Mouse (Mus musculus): ENCODE data around the gene Gm6096. TPM values are rescaled to one million over a fixed set of nuclear protein-coding genes. Genes with fewer than 3 reads are reported as not detected.

The Gm6096 gene
- polyA plus RNA-seq, 1 experiment: not detected

- Histone ChIP-seq H3K27me3 (ENCODE audit: control insufficient read depth, insufficient read depth, low read length) (no peaks in the 10 kb centered on the region), H3K36me3 (ENCODE audit: control insufficient read depth, insufficient read depth, low read length) (peaks cover 3% of the 10 kb centered on the region), H3K27ac (ENCODE audit: control insufficient read depth, insufficient read depth, low read depth, low read length) (no peak overlapping the region), H3K4me1 (ENCODE audit: control insufficient read depth, insufficient read depth, low read length) (peaks cover 10% of the 10 kb centered on the region), H3K4me3 (ENCODE audit: control insufficient read depth, low read depth, low read length) (no peak overlapping the region)
- TF ChIP-seq CTCF (IDR thresholded peaks at IDR 0.05; ENCODE audit: control insufficient read depth, insufficient read depth, insufficient replicate concordance, low read depth, low read length) (no peak), POLR2A (IDR thresholded peaks at IDR 0.05; ENCODE audit: control insufficient read depth, low read depth, low read length) (no peak)
These were observed 12.8 kb upstream of the Gm6096 start for GRCm38 (mm10) chr7:34238086-34238485.

DNA sequence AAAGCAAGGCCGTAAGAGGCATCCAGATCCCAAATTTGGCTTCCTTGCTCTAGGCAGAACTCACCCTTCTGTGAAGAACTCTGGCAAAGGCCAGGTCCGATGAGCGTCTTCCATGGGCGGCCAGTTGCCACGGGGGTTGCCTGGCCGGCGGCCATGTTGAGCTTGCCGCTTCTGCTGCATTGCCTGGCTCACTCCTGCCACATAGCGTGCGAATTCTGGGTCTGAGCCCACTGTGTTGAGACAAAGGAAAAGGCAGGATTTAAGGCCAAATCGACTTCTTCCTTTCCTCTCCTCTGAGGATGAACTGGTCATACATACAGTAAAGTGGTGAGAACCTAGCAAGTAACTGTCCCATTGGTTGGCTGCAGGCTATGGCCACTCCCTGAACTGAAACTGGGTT lies 8.7 kb upstream of the Gm6096 start:
- H3K4me1 ChIP-seq (ENCODE audit: control insufficient read depth, insufficient read depth, low read length): no peaks in the 10 kb centered on the region
- no peaks in the 10 kb centered on the region for H3K27me3 ChIP-seq (ENCODE audit: control insufficient read depth, insufficient read depth, low read length)
- no peak overlapping the region for H3K27ac ChIP-seq (ENCODE audit: control insufficient read depth, insufficient read depth, low read depth, low read length)
- peaks cover 3% of the 10 kb centered on the region for H3K36me3 ChIP-seq (ENCODE audit: control insufficient read depth, insufficient read depth, low read length)
- no peak overlapping the region for H3K4me3 ChIP-seq (ENCODE audit: control insufficient read depth, low read depth, low read length)
- no peak for TF ChIP-seq POLR2A (IDR thresholded peaks at IDR 0.05; ENCODE audit: control insufficient read depth, low read depth, low read length)
- no peak for TF ChIP-seq CTCF (IDR thresholded peaks at IDR 0.05; ENCODE audit: control insufficient read depth, insufficient read depth, insufficient replicate concordance, low read depth, low read length)

DNA sequence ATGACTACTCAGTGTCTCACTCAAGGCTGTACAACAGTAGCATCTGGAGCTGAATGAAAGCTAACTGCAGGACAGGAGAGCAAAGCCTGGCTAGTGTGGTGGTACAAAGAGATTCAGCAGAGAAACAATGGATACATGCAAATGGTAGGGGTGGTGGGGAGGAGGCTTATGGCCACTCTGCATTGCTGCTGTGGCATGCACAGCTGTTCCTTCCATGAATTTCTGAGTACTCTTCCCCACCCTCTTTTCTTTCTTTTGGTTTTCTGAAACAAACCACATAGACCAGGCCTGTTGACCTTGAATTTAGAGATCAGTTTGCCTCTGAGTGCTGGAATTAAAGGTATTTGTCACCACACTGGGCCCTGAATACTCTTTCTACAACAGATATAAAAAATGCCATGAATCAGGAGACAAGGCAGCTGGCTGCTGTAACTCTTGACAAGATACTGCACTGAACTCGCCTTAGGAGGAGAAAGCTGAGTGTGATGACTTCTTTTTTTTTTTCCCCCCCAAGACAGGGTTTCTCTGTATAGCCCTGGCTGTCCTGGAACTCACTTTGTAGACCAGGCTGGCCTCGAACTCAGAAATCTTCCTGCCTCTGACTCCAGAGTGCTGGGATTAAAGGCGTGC lies 3.9 kb upstream of the Gm6096 start:
- TF ChIP-seq CTCF (IDR thresholded peaks at IDR 0.05; ENCODE audit: control insufficient read depth, insufficient read depth, insufficient replicate concordance, low read depth, low read length) (no peak), POLR2A (IDR thresholded peaks at IDR 0.05; ENCODE audit: control insufficient read depth, low read depth, low read length) (no peak)
- H3K27ac ChIP-seq (ENCODE audit: control insufficient read depth, insufficient read depth, low read depth, low read length): no peak overlapping the region
- no peaks in the 10 kb centered on the region for H3K27me3 ChIP-seq (ENCODE audit: control insufficient read depth, insufficient read depth, low read length)
- H3K4me3 ChIP-seq (ENCODE audit: control insufficient read depth, low read depth, low read length): no peak overlapping the region
- no peaks in the 10 kb centered on the region for H3K4me1 ChIP-seq (ENCODE audit: control insufficient read depth, insufficient read depth, low read length)
- peaks cover 1% of the 10 kb centered on the region for H3K36me3 ChIP-seq (ENCODE audit: control insufficient read depth, insufficient read depth, low read length)

DNA sequence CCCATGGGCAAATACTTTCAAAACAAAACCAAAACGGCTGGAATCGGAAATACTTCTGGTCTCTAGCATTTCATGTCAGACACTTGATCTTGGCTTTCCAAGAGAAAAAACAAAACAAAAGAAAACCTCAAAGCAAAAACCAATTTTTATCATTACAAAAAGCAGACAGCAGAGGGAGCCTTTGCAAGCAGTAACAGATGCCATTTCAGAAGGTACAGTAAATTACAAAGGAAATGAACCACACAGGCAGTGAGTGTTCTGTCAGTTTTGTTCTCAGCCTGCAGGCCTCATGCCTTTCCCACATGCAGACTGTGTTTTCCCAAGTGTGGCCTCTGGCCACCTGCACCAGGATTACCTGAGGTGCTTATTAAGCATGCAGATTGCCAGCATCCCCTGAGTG lies 1.2 kb downstream of the Gm6096 start:
- peaks cover 1% of the 10 kb centered on the region for H3K36me3 ChIP-seq (ENCODE audit: control insufficient read depth, insufficient read depth, low read length)

DNA sequence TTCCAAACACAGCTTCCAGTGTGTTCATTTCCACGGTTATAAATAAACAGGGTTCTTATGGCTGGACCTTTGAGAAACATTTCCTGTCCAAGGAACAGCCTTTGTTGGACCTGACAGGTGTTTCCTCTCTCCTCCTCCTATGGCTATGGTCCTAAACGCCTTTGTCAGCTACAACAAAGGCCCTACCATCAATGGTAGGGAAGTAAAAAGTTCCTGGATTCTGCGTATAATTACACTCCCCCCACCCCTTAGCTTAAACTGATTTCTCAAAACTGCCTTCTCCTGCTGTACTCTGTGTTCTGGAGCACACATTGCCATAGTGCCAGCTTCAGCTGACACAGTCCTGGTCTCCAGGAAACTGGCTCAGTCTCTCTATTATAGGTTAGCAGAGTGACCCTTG lies 4.3 kb downstream of the Gm6096 start:
- Histone ChIP-seq H3K4me3 (ENCODE audit: control insufficient read depth, low read depth, low read length) (no peak overlapping the region), H3K27me3 (ENCODE audit: control insufficient read depth, insufficient read depth, low read length) (no peaks in the 10 kb centered on the region), H3K4me1 (ENCODE audit: control insufficient read depth, insufficient read depth, low read length) (no peaks in the 10 kb centered on the region), H3K27ac (ENCODE audit: control insufficient read depth, insufficient read depth, low read depth, low read length) (no peak overlapping the region), H3K36me3 (ENCODE audit: control insufficient read depth, insufficient read depth, low read length) (no peaks in the 10 kb centered on the region; the same call in none of the 2 replicates)
- TF ChIP-seq CTCF (IDR thresholded peaks at IDR 0.05; ENCODE audit: control insufficient read depth, insufficient read depth, insufficient replicate concordance, low read depth, low read length) (no peak), POLR2A (IDR thresholded peaks at IDR 0.05; ENCODE audit: control insufficient read depth, low read depth, low read length) (no peak)

More for the DNA sequence above, 1.2 kb downstream of the Gm6096 start:
- no peak overlapping the region for H3K4me3 ChIP-seq (ENCODE audit: control insufficient read depth, low read depth, low read length)
- no peaks in the 10 kb centered on the region for H3K4me1 ChIP-seq (ENCODE audit: control insufficient read depth, insufficient read depth, low read length)
- H3K27me3 ChIP-seq (ENCODE audit: control insufficient read depth, insufficient read depth, low read length): no peaks in the 10 kb centered on the region
- no peak overlapping the region for H3K27ac ChIP-seq (ENCODE audit: control insufficient read depth, insufficient read depth, low read depth, low read length)
- TF ChIP-seq POLR2A (IDR thresholded peaks at IDR 0.05; ENCODE audit: control insufficient read depth, low read depth, low read length) (no peak), CTCF (IDR thresholded peaks at IDR 0.05; ENCODE audit: control insufficient read depth, insufficient read depth, insufficient replicate concordance, low read depth, low read length) (no peak)

DNA sequence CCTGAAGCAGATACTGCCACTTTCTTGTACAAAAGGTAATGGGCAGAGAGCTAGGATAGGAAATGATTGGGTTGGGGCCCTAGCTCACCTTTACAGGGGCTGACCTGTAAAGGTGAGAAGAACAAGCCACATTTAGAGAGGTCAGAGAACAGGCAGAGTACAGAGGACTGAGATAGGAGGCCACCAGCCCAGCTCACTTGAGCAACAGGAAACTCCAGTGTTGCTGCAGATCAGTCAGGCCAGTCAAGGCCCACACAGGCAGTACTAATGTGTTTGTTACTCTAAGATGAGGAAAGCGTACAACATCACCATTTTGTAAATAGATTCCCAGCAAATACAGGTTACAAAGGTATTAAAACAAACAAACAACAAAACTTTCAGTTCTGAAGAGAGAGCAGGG lies 5.1 kb downstream of the Gm6096 start:
- H3K27ac ChIP-seq (ENCODE audit: control insufficient read depth, insufficient read depth, low read depth, low read length): no peak overlapping the region
- no peaks in the 10 kb centered on the region for H3K27me3 ChIP-seq (ENCODE audit: control insufficient read depth, insufficient read depth, low read length)
- no peak for TF ChIP-seq CTCF (IDR thresholded peaks at IDR 0.05; ENCODE audit: control insufficient read depth, insufficient read depth, insufficient replicate concordance, low read depth, low read length)
- TF ChIP-seq POLR2A (IDR thresholded peaks at IDR 0.05; ENCODE audit: control insufficient read depth, low read depth, low read length): no peak
- H3K4me3 ChIP-seq (ENCODE audit: control insufficient read depth, low read depth, low read length): no peak overlapping the region
- H3K36me3 ChIP-seq (ENCODE audit: control insufficient read depth, insufficient read depth, low read length): no peaks in the 10 kb centered on the region; the same call in none of the 2 replicates
- H3K4me1 ChIP-seq (ENCODE audit: control insufficient read depth, insufficient read depth, low read length): no peaks in the 10 kb centered on the region

GRCm38 (mm10) chr7:34257279-34257678 lies 6.4 kb downstream of the Gm6096 start:
- Histone ChIP-seq H3K27me3 (ENCODE audit: control insufficient read depth, insufficient read depth, low read length) (no peaks in the 10 kb centered on the region), H3K27ac (ENCODE audit: control insufficient read depth, insufficient read depth, low read depth, low read length) (no peak overlapping the region), H3K4me3 (ENCODE audit: control insufficient read depth, low read depth, low read length) (no peak overlapping the region), H3K36me3 (ENCODE audit: control insufficient read depth, insufficient read depth, low read length) (no peaks in the 10 kb centered on the region; the same call in none of the 2 replicates), H3K4me1 (ENCODE audit: control insufficient read depth, insufficient read depth, low read length) (no peaks in the 10 kb centered on the region)
- TF ChIP-seq POLR2A (IDR thresholded peaks at IDR 0.05; ENCODE audit: control insufficient read depth, low read depth, low read length) (no peak), CTCF (IDR thresholded peaks at IDR 0.05; ENCODE audit: control insufficient read depth, insufficient read depth, insufficient replicate concordance, low read depth, low read length) (no peak)
